11 mouse cellular contexts compared by ENCODE assay signal in genomic region chr15:59160931-59161920, GRCm38 (mm10).
"Had no signal": no experiment of that assay in that cellular context is flagged by ENCODE, and none has a peak within 500 bp of the region (broad histone marks: within the 10 kb centered on the region; RNA-seq: fewer than 3 reads in every experiment).

No protein-coding gene starts in this region.

- H3K4me3 ChIP-seq: limb, embryonic 12.5 days; liver, embryonic 15.5 days; midbrain, embryonic 13.5 days; neural tube, embryonic 12.5 days had no signal

- H3K27ac ChIP-seq: limb, embryonic 12.5 days; liver, embryonic 15.5 days; midbrain, embryonic 13.5 days; neural tube, embryonic 12.5 days had no signal

- ATAC-seq: lung, postnatal 0 days; midbrain, embryonic 13.5 days had no signal

- H3K27me3 ChIP-seq: limb, embryonic 12.5 days; liver, embryonic 15.5 days; midbrain, embryonic 13.5 days; neural tube, embryonic 12.5 days had no signal

- H3K4me2 ChIP-seq: limb, embryonic 12.5 days; liver, embryonic 15.5 days; midbrain, embryonic 13.5 days; neural tube, embryonic 12.5 days had no signal

- H3K4me1 ChIP-seq: limb, embryonic 12.5 days; liver, embryonic 15.5 days; midbrain, embryonic 13.5 days; neural tube, embryonic 12.5 days had no signal

- H3K9me3 ChIP-seq: limb, embryonic 12.5 days; liver, embryonic 15.5 days; midbrain, embryonic 13.5 days; neural tube, embryonic 12.5 days had no signal

- DNase-seq: kidney, adult 8-10 months; layer of hippocampus, adult 9-11 months; liver; lung, adult 2 months; lung, postnatal 36 days; thymus, adult 18-20 months had no signal

- H3K36me3 ChIP-seq: limb, embryonic 12.5 days; liver, embryonic 15.5 days; midbrain, embryonic 13.5 days; neural tube, embryonic 12.5 days had no signal

- H3K9ac ChIP-seq: limb, embryonic 12.5 days; liver, embryonic 15.5 days; midbrain, embryonic 13.5 days; neural tube, embryonic 12.5 days had no signal
